Mouse (Mus musculus) hindbrain, postnatal 0 days (tissue): ENCODE results near the gene Dusp27. TPM values are rescaled to one million over a fixed set of nuclear protein-coding genes. Genes with fewer than 3 reads are reported as not detected.

Experiments used
- ATAC-seq: fragments of 200-750 bp; cut with Nextera tagmentation; 2 replicates; pipeline ENCODE4 v1.8.0; 2017; ENCODE audit warnings: mild to moderate bottlenecking, moderate TSS enrichment, moderate library complexity
- DNase-seq: peaks from one replicate; pipeline ENCODE4 v3.0.0-alpha.2; 2015; ENCODE audit warnings: low spot score
- H3K27ac ChIP-seq: fragments of 300-500 bp; sonication (generic); 2 replicates; pipeline ENCODE4 v1.5.1; 2014; ENCODE audit warnings: mild to moderate bottlenecking
- H3K27me3 ChIP-seq: fragments of 300-500 bp; sonication (generic); 2 replicates; pipeline ENCODE4 v1.6.1; 2014; ENCODE audit warnings: low read length, mixed read lengths; ENCODE audit not compliant: insufficient read depth
- H3K36me3 ChIP-seq: fragments of 300-500 bp; sonication (generic); 2 replicates; pipeline ENCODE4 v1.6.1; 2014; ENCODE audit warnings: low read length, mixed read lengths; ENCODE audit not compliant: insufficient read depth
- H3K4me1 ChIP-seq: fragments of 300-500 bp; sonication (generic); 2 replicates; pipeline ENCODE4 v1.6.1; 2014; ENCODE audit warnings: antibody characterized with exemption, low read length, mixed read lengths; ENCODE audit not compliant: insufficient read depth
- H3K4me2 ChIP-seq: fragments of 300-500 bp; sonication (generic); 2 replicates; pipeline ENCODE4 v1.6.1; 2014; ENCODE audit warnings: low read depth, mild to moderate bottlenecking, low read length, moderate library complexity, mixed read lengths
- H3K4me3 ChIP-seq: fragments of 300-500 bp; sonication (generic); 2 replicates; pipeline ENCODE4 v1.5.1; 2014; ENCODE audit warnings: low read length
- H3K9ac ChIP-seq: fragments of 300-500 bp; sonication (generic); replicated peaks from 2 replicates; pipeline ENCODE4 v1.6.1; 2014; ENCODE audit warnings: mild to moderate bottlenecking, low read length, moderate library complexity, mixed read lengths
- H3K9me3 ChIP-seq: fragments of 300-500 bp; sonication (generic); 2 replicates; pipeline ENCODE4 v1.6.1; 2016; ENCODE audit warnings: low read length, mixed read lengths
- CTCF ChIP-seq: IDR thresholded peaks from 2 replicates; pipeline ENCODE4 v1.5.1; 2016; ENCODE audit warnings: antibody characterized with exemption, control low read depth, low read depth
- WGBS: fragments of 180-500 bp; shearing (Covaris S2); extraction: QIAGEN DNeasy Blood & Tissue Kit; methylation state at CpG from one replicate; pipeline ENCODE4 v1.1.7; 2014; 5-methylcytosine and 5-hydroxymethylcytosine counted together
- polyA plus RNA-seq: library from polyadenylated mRNA; unstranded; fragments of >200 nt; fragmentation: Nextera tagmentation; extraction: Ambion mirVana; gene quantifications from 2 replicates; pipeline ENCODE4 v1.2.1, GENCODE M21; 2015
- total RNA-seq: library from RNA; depleted of rRNA; stranded (reverse); fragments of >200 nt; gene quantifications from 2 replicates; pipeline ENCODE4 v1.2.3, GENCODE M21; 2014

Gene Dusp27
- total and polyA plus RNA-seq, 2 experiments from 2014 or later: 0.58 to 0.64 TPM

DNA sequence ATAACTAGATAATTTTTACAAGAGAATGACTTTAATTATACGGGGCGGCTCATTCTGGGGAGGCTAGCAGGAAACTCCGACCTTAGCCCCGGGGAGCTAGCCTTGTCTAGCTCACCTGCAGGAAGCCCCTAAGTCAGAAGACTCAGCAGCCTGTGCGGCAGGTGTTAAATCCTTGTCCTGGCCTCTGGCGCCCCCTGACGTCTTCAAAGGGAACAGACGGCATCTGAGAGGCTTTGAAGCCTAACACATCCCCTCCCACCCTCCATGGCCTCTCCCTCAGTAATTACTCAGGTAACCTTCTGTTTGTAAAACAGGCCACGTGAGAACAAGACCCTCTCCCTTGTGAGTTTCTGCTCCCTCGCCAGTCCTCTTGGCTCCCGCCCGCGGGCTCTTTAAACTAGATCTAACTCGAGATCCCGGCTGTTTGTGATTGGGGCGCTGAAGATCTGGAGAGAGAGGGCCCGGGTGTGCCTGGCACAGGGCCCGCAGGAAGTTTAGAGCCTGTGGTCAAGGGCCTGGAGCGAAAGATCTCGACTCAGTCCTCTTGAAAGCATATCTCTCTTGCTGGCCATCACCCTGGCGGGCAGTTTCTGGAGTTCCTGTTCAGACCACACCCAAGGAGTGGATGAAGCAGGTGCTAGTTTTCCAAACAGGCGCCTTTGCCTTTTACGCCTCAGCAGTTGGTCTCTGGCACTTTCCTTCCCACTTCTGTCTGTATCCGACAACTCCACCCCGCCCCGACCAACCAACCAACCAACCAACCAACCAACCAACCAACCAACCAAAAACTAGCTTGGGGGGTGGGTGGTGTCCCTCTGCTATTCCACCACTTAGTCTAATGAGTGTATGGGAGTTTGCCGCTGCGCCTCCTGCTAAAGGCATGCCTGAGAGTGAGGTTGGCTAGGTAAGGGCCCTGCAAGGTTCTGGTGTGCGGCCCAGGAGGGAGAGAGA lies 26.7 kb upstream of the Dusp27 start:
- no peak overlapping the region for H3K9ac ChIP-seq

DNA sequence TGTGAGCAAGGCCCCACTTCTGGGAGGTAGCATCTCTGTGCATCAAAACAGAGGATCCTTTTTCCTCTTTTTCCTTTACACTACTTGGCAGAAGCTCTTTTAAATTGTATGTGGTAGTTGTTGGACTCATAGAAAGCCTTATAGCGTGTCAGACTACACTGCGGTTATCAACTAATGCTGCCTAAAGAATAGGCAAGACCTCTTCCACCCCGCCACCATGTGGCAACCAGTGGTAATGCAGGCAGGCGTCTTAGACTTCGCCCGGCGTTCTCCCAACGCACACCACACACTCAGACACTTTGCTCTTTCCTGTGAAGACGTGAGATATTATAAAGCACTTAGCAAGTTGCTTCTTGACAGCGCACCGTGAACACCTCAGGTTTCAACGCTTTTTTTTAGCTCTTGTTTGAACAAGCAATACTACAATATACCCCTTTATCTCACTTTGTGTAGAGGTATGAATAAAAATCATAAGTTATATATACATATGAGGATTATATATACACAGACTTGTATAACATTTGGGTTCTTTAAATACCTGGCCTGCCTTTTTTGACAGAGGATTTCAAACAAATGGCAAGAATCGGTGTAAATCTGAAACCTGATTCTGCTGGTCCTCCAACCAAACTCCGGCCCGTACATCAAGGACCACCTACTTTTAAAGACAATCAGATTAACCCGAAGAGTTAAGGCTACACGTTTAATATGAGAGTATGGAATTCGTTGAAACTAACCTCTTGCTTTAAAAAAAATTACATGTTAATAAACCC lies 25.8 kb upstream of the Dusp27 start:
- ATAC-seq: peak; percentile 42; the same call in 1 of the 2 replicates
- H3K4me2 ChIP-seq: 0 out of 2 replicates have a peak overlapping the region, but pooled peaks have one; percentile 19

More for the DNA sequence above, 26.7 kb upstream of the Dusp27 start:
- ATAC-seq: peak; percentile 71
- peak; percentile 87 for DNase-seq
- Histone ChIP-seq H3K36me3 (no peaks in the 10 kb centered on the region), H3K4me1 (no peaks in the 10 kb centered on the region), H3K27ac (no peak overlapping the region), H3K27me3 (peaks cover 10% of the 10 kb centered on the region; the same call in 1 of the 2 replicates), H3K4me3 (peak overlapping the region; percentile 0; the same call in 1 of the 2 replicates), H3K9me3 (no peaks in the 10 kb centered on the region), H3K4me2 (peak overlapping the region; percentile 40)
- TF ChIP-seq CTCF: peak; percentile 95
- WGBS: 17% methylated on average over 29 of the region's 29 CpGs

DNA sequence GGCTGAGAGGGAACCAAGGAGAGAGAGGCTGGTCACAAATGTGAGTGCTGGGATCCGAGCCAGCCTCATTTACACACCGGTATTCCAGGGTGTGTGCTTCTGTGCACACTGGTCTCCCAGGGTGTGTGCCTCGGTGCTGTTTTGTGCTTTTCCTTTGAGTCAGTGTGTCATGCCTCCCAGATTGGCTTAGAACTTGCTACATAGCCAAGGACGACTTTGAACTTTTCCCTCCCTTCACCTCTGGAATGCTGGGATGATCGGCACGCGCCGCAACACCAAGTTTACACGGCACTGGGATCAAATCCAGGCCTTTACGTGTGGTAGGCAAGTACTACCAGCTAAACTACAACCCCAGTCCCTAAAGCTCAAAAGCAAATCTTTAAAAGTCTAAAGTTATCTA lies 24.3 kb upstream of the Dusp27 start:
- Histone ChIP-seq H3K27me3 (peaks cover 10% of the 10 kb centered on the region; the same call in 1 of the 2 replicates), H3K4me1 (no peaks in the 10 kb centered on the region), H3K9ac (no peak overlapping the region), H3K36me3 (no peaks in the 10 kb centered on the region), H3K4me3 (no peak overlapping the region), H3K9me3 (no peaks in the 10 kb centered on the region), H3K27ac (no peak overlapping the region), H3K4me2 (no peak overlapping the region)
- ATAC-seq (no peak), DNase-seq (no peak)
- TF ChIP-seq CTCF: no peak
- WGBS: 92% methylated on average over 10 of the region's 10 CpGs

More for the DNA sequence above, 25.8 kb upstream of the Dusp27 start:
- peaks cover 10% of the 10 kb centered on the region; the same call in 1 of the 2 replicates for H3K27me3 ChIP-seq
- H3K4me3 ChIP-seq: no peak overlapping the region
- no peaks in the 10 kb centered on the region for H3K36me3 ChIP-seq
- no peaks in the 10 kb centered on the region for H3K4me1 ChIP-seq
- peak; percentile 98 for TF ChIP-seq CTCF
- H3K27ac ChIP-seq: no peak overlapping the region
- H3K9ac ChIP-seq: no peak overlapping the region
- no peaks in the 10 kb centered on the region for H3K9me3 ChIP-seq
- DNase-seq: peak; percentile 94
- 11% methylated on average over 18 of the region's 18 CpGs for WGBS

DNA sequence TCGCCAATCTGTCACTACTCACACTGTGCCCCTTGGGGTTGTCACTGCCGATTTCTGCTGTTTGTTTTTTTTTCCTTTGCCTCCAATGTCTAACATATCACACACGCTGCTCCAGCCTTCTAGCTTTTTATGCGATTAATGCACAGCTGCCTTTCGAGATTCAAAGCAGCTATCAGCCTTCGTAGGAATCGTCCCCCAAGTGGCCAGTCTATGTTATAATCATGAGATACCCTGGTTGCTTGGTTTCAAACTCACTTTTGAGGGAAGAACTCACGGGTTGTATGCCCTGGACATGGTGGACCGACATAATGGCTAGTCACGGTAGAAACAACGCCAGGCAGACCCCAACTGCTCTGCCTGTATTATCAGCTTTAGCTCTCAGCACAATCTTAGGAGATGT lies 23.6 kb upstream of the Dusp27 start:
- no peak overlapping the region for H3K4me2 ChIP-seq
- WGBS: 39% methylated on average over 11 of the region's 11 CpGs
- ATAC-seq (no peak), DNase-seq (peak; percentile 62)
- H3K27me3 ChIP-seq: peaks cover 10% of the 10 kb centered on the region; the same call in 1 of the 2 replicates
- peak; percentile 56 for TF ChIP-seq CTCF
- no peak overlapping the region for H3K4me3 ChIP-seq
- H3K36me3 ChIP-seq: no peaks in the 10 kb centered on the region
- H3K27ac ChIP-seq: no peak overlapping the region
- no peaks in the 10 kb centered on the region for H3K4me1 ChIP-seq
- no peak overlapping the region for H3K9ac ChIP-seq
- no peaks in the 10 kb centered on the region for H3K9me3 ChIP-seq

DNA sequence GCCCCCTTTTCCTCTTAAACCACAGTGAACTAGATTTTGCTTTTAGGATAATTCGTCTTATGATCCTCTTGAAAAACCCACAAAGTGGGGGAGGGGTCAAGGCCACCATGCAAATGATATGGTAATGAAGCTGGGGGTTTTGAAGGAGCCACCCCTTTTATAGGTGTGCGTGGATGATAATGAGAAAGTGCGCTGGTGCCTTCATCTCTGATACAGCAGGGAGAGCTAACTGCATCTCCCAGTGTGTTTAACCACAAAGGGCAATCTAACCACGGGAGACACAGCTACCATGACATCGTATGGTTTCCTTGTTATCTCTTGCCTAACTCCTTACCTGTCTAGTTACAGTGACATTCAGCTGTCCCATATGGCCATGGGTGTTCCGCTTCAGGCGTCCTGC lies 22.3 kb upstream of the Dusp27 start:
- TF ChIP-seq CTCF: no peak
- H3K4me2 ChIP-seq: no peak overlapping the region
- no peaks in the 10 kb centered on the region for H3K9me3 ChIP-seq
- H3K4me3 ChIP-seq: no peak overlapping the region
- no peak for DNase-seq
- H3K27ac ChIP-seq: no peak overlapping the region
- no peaks in the 10 kb centered on the region for H3K36me3 ChIP-seq
- H3K27me3 ChIP-seq: peaks cover 4% of the 10 kb centered on the region; the same call in 1 of the 2 replicates
- no peaks in the 10 kb centered on the region for H3K4me1 ChIP-seq
- ATAC-seq: no peak
- no peak overlapping the region for H3K9ac ChIP-seq
- 87% methylated on average over 7 of the region's 7 CpGs for WGBS

DNA sequence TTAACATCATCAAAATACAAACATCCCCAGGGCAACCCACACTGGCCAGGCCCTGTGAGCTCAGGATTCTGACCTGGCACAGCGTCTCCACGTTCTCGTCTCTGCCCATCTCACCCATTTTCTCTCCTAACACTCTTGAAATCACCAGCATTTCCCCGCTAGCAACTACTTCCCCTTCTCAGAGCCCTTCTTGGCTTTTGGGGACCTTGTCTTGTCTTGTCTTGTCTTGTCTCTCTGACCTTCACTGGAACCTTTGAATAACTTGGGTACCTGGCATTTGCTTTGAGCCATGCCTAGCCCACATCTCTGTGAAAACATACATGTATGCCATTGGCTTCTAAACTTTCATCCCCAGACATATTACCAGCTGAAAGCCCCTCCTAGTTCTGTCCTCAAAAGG lies 21.7 kb upstream of the Dusp27 start:
- WGBS: 86% methylated on average over 4 of the region's 4 CpGs
- Histone ChIP-seq H3K36me3 (no peaks in the 10 kb centered on the region), H3K4me2 (no peak overlapping the region), H3K27me3 (no peaks in the 10 kb centered on the region), H3K4me1 (no peaks in the 10 kb centered on the region), H3K9ac (no peak overlapping the region), H3K4me3 (no peak overlapping the region), H3K9me3 (no peaks in the 10 kb centered on the region), H3K27ac (no peak overlapping the region)
- no peak for ATAC-seq
- no peak for DNase-seq
- no peak for TF ChIP-seq CTCF
